In the genomic region with DNA sequence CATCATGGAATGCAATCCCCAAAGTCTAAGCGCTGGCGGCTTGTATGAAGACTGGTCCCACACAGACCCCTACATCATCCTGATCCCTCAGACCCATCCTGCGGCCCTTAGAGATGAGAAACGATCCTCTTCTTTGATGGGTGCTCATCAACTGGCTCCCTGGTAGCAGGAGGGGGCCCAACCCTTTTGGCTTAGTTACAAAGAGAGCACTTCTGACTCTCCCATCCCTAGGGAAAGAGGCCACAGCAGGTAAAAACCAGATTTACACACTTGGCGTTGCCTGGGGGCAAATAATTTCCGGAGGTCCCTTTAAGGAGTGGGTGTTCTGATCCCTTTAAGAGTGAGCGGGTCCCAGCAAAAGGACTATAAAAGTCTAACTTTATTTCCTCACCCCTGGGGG, we compare ENCODE assay signal across 9 mouse cellular contexts. TPM values are rescaled to one million over a fixed set of nuclear protein-coding genes. Genes with fewer than 3 reads are reported as not detected.
DNase-seq lines count a peak whose midpoint lies in the region; ATAC-seq and TF ChIP-seq lines count a peak whose summit lies in the region.
"Had no signal": no experiment of that assay in that cellular context is flagged by ENCODE, and none has a peak within 500 bp of the region (broad histone marks: within the 10 kb centered on the region; RNA-seq: fewer than 3 reads in every experiment).

No protein-coding gene starts in this region.

- peak overlapping the region; percentile 79; the same call in 1 of the 2 replicates for H3K27ac ChIP-seq in layer of hippocampus, adult 2 months
- H3K27ac ChIP-seq in embryonic facial prominence, embryonic 14.5 days (replicated peaks; ENCODE audit: low read depth, low read length) = no peak overlapping the region
- no peak overlapping the region for H3K27ac ChIP-seq in intestine, embryonic 15.5 days
- no peak overlapping the region for H3K27ac ChIP-seq in neural tube, embryonic 12.5 days

- no peaks in the 10 kb centered on the region for H3K9me3 ChIP-seq in embryonic facial prominence, embryonic 14.5 days (ENCODE audit: control insufficient read depth, low read length)
- no peaks in the 10 kb centered on the region for H3K9me3 ChIP-seq in intestine, embryonic 15.5 days
- H3K9me3 ChIP-seq in neural tube, embryonic 12.5 days = no peaks in the 10 kb centered on the region

- H3K4me2 ChIP-seq in embryonic facial prominence, embryonic 14.5 days (ENCODE audit: low read depth, low read length) = peak overlapping the region; percentile 92
- H3K4me2 ChIP-seq in intestine, embryonic 15.5 days (replicated peaks) = peak overlapping the region; percentile 93
- peak overlapping the region; percentile 73 for H3K4me2 ChIP-seq in neural tube, embryonic 12.5 days (replicated peaks)

- DNase-seq in layer of hippocampus, adult 2 months (ENCODE audit: low spot score in 2 of 2) = no peak
- no peak for DNase-seq in layer of hippocampus, adult 11-12 months (ENCODE audit: low spot score)
- DNase-seq in embryonic facial prominence, embryonic 14.5 days (ENCODE audit: low spot score) = no peak
- no peak for DNase-seq in right cerebral cortex, postnatal 4 days
- no peak for DNase-seq in right cerebral cortex, postnatal 10 days (ENCODE audit: low spot score in 2 of 2)
- DNase-seq in layer of hippocampus, postnatal 36 days = no peak
- DNase-seq: lung, postnatal 36 days had no signal

- no peaks in the 10 kb centered on the region for H3K36me3 ChIP-seq in embryonic facial prominence, embryonic 14.5 days (ENCODE audit: control insufficient read depth, insufficient read depth, low read length)
- H3K36me3 ChIP-seq in intestine, embryonic 15.5 days = no peaks in the 10 kb centered on the region
- no peaks in the 10 kb centered on the region for H3K36me3 ChIP-seq in neural tube, embryonic 12.5 days

- no peak for ATAC-seq in embryonic facial prominence, embryonic 14.5 days (ENCODE audit: low read depth)
- ATAC-seq in intestine, embryonic 15.5 days = no peak
- no peak for ATAC-seq in neural tube, embryonic 12.5 days (ENCODE audit: low FRiP score, low read depth)

- peak overlapping the region; percentile 57 for H3K4me3 ChIP-seq in layer of hippocampus, adult 2 months
- H3K4me3 ChIP-seq in embryonic facial prominence, embryonic 14.5 days (ENCODE audit: low read depth, low read length) = peak overlapping the region; percentile 49
- peak overlapping the region; percentile 50 for H3K4me3 ChIP-seq in intestine, embryonic 15.5 days (replicated peaks)
- peak overlapping the region; percentile 38 for H3K4me3 ChIP-seq in neural tube, embryonic 12.5 days

- WGBS in embryonic facial prominence, embryonic 14.5 days = 2% methylated on average over 7 of the region's 7 CpGs
- 6% methylated on average over 7 of the region's 7 CpGs for WGBS in intestine, embryonic 15.5 days
- 2% methylated on average over 7 of the region's 7 CpGs for WGBS in neural tube, embryonic 12.5 days

- H3K27me3 ChIP-seq in embryonic facial prominence, embryonic 14.5 days (replicated peaks; ENCODE audit: control insufficient read depth, insufficient read depth, low read length) = peaks cover 75% of the 10 kb centered on the region
- H3K27me3 ChIP-seq in intestine, embryonic 15.5 days (replicated peaks) = peaks cover 61% of the 10 kb centered on the region
- H3K27me3 ChIP-seq in neural tube, embryonic 12.5 days (replicated peaks) = peaks cover 71% of the 10 kb centered on the region

- H3K9ac ChIP-seq in embryonic facial prominence, embryonic 14.5 days (ENCODE audit: low read depth, low read length) = no peak overlapping the region
- no peak overlapping the region for H3K9ac ChIP-seq in intestine, embryonic 15.5 days
- 0 out of 2 replicates have a peak overlapping the region, but pooled peaks have one; percentile 47 for H3K9ac ChIP-seq in neural tube, embryonic 12.5 days

- TF ChIP-seq CTCF in layer of hippocampus, adult 2 months (conservative IDR thresholded peaks at IDR 0.05) = no peak

- peaks cover 23% of the 10 kb centered on the region for H3K4me1 ChIP-seq in embryonic facial prominence, embryonic 14.5 days (ENCODE audit: control insufficient read depth, insufficient read depth, low read length)
- H3K4me1 ChIP-seq in intestine, embryonic 15.5 days (replicated peaks) = peaks cover 33% of the 10 kb centered on the region
- H3K4me1 ChIP-seq in neural tube, embryonic 12.5 days = peaks cover 46% of the 10 kb centered on the region

RNA-seq across cellular contexts. Expression of a gene that starts 2.8 kb away (rescaled TPM):
- 10 to 100 TPM; 58.6 to 61.1 TPM for total RNA-seq in layer of hippocampus, adult 2 months (2021)
- 1.3 and 1.6 TPM in 2 replicates for polyA plus RNA-seq in embryonic facial prominence, embryonic 14.5 days (2014; fragmentation: Nextera tagmentation; extraction: Ambion mirVana)
- 5.1 and 5.4 TPM in 2 replicates for polyA plus RNA-seq in intestine, embryonic 15.5 days (2015; fragmentation: Nextera tagmentation; extraction: Ambion mirVana)
- 8.1 and 8.6 TPM in 2 replicates for polyA plus RNA-seq in neural tube, embryonic 12.5 days (2016; fragmentation: Nextera tagmentation; extraction: Ambion mirVana)
- total RNA-seq in layer of hippocampus, postnatal 36 days (2021) = 10 to 100 TPM; 51.3 to 55.6 TPM

RNA-seq across cellular contexts. Expression of a gene that starts 28.9 kb away (rescaled TPM):
- total RNA-seq in layer of hippocampus, adult 2 months (2021) = 1 to 10 TPM; 2.5 to 3.0 TPM
- polyA plus RNA-seq in embryonic facial prominence, embryonic 14.5 days (2014; fragmentation: Nextera tagmentation; extraction: Ambion mirVana) = 51.3 and 56.0 TPM in 2 replicates
- polyA plus RNA-seq in intestine, embryonic 15.5 days (2015; fragmentation: Nextera tagmentation; extraction: Ambion mirVana) = 21.0 and 21.3 TPM in 2 replicates
- 18.3 and 18.4 TPM in 2 replicates for polyA plus RNA-seq in neural tube, embryonic 12.5 days (2016; fragmentation: Nextera tagmentation; extraction: Ambion mirVana)
- total RNA-seq in layer of hippocampus, postnatal 36 days (2021) = 1 to 10 TPM; 2.7 to 2.9 TPM

RNA-seq across cellular contexts. Expression of a gene that starts 35.6 kb away (rescaled TPM):
- total RNA-seq in layer of hippocampus, adult 2 months (2021) = 100 to 1,000 TPM; 117 to 121 TPM
- 50.7 and 61.9 TPM in 2 replicates for polyA plus RNA-seq in embryonic facial prominence, embryonic 14.5 days (2014; fragmentation: Nextera tagmentation; extraction: Ambion mirVana)
- polyA plus RNA-seq in intestine, embryonic 15.5 days (2015; fragmentation: Nextera tagmentation; extraction: Ambion mirVana) = 43.7 and 46.2 TPM in 2 replicates
- 54.1 and 58.5 TPM in 2 replicates for polyA plus RNA-seq in neural tube, embryonic 12.5 days (2016; fragmentation: Nextera tagmentation; extraction: Ambion mirVana)
- 100 to 1,000 TPM in 1 of 2 experiments, 10 to 100 TPM in 1; 99.8 to 106 TPM for total RNA-seq in layer of hippocampus, postnatal 36 days (2021)
